Mouse (Mus musculus) limb, embryonic 12.5 days (tissue): ENCODE results near the gene Hlf. TPM values are rescaled to one million over a fixed set of nuclear protein-coding genes. Genes with fewer than 3 reads are reported as not detected.

Source experiments
- ATAC-seq: fragments of 200-750 bp; cut with Nextera tagmentation; 2 replicates; pipeline ENCODE4 v1.8.0; 2017; ENCODE audit warnings: low read depth, moderate TSS enrichment; ENCODE audit not compliant: insufficient number of reproducible peaks, insufficient read depth, low FRiP score, low TSS enrichment
- H3K27ac ChIP-seq: fragments of 300-500 bp; sonication (generic); 2 replicates; pipeline ENCODE4 v1.5.1; 2016; ENCODE audit warnings: mild to moderate bottlenecking, moderate library complexity
- H3K27me3 ChIP-seq: fragments of 300-500 bp; sonication (generic); 2 replicates; pipeline ENCODE4 v1.6.1; 2016; ENCODE audit warnings: mild to moderate bottlenecking, moderate library complexity
- H3K36me3 ChIP-seq: fragments of 300-500 bp; sonication (generic); 2 replicates; pipeline ENCODE4 v1.6.1; 2016; ENCODE audit warnings: mild to moderate bottlenecking, moderate library complexity
- H3K4me1 ChIP-seq: fragments of 300-500 bp; sonication (generic); replicated peaks from 2 replicates; pipeline ENCODE4 v1.6.1; 2016
- H3K4me2 ChIP-seq: fragments of 300-500 bp; sonication (generic); 2 replicates; pipeline ENCODE4 v1.6.1; 2016; ENCODE audit warnings: mild to moderate bottlenecking, moderate library complexity
- H3K4me3 ChIP-seq: fragments of 300-500 bp; sonication (generic); replicated peaks from 2 replicates; pipeline ENCODE4 v1.5.1; 2016; ENCODE audit warnings: mild to moderate bottlenecking
- H3K9ac ChIP-seq: fragments of 300-500 bp; sonication (generic); replicated peaks from 2 replicates; pipeline ENCODE4 v1.6.1; 2016; ENCODE audit warnings: mild to moderate bottlenecking, moderate library complexity
- H3K9me3 ChIP-seq: fragments of 300-500 bp; sonication (generic); 2 replicates; pipeline ENCODE4 v1.6.1; 2016; ENCODE audit warnings: mild to moderate bottlenecking, moderate library complexity
- WGBS: fragments of 180-500 bp; shearing (Covaris S2); methylation state at CpG from one replicate; pipeline ENCODE4 v1.1.7; 2016; 5-methylcytosine and 5-hydroxymethylcytosine counted together
- polyA plus RNA-seq: library from polyadenylated mRNA; unstranded; fragments of >200 nt; fragmentation: Nextera tagmentation; extraction: Ambion mirVana; gene quantifications from 2 replicates; pipeline ENCODE4 v1.2.1, GENCODE M21; 2016

Gene Hlf
- 0.41 and 0.49 TPM in 2 replicates for polyA plus RNA-seq

DNA sequence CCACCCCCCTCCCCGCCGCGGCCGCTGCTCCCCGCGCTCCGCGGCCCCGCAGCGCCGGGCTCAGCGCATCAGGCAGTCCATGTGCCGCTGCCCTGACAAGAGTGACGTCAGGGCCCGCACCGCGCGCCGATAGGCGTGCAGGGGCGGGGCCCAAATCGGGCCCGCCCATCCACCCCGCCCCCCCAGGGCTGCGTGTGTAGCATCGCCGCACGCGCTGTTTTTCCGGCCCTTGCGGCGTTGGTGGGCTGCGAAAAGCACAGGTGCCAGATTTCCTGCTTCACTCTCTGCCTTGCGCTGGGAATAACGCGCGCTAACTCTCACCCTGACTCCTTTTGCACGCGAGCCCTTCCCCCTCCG, at the start of gene Hlf:
Hlf (minus strand) TSS at position 79 of the 357 bp plus-strand sequence.
- Histone ChIP-seq H3K36me3 (no peaks in the 10 kb centered on the region), H3K4me2 (peak within 1 kb of the TSS; percentile 86), H3K4me3 (peak within 1 kb of the TSS; percentile 45), H3K27ac (no peak within 1 kb of the TSS), H3K9me3 (no peaks in the 10 kb centered on the region), H3K9ac (no peak within 1 kb of the TSS; the same call in 1 of the 2 replicates), H3K27me3 (peaks cover 70% of the 10 kb centered on the region), H3K4me1 (peaks cover 14% of the 10 kb centered on the region)
- under 1% methylated on average over 37 of the region's 40 CpGs for WGBS
- peak; percentile 91 for ATAC-seq

DNA sequence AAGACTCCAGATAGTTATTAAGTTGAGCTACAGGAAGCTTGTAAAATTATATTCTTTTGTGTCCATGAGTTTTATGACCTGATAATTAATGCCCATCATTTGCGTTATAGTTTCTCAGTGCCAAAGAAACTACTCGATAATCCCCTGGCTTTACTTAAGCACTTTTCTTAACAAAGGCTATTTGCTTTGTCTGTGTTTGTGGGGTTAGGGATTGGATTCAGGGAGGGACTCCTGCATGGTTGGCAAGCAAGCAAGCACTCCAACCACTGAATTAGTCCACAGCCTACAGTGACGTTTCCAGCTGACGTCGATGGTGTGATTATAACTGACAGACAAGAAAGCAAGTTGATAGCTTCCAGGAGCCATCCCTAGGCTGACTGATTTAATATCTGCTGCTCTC, 48.1 kb upstream of the Hlf start:
- Histone ChIP-seq H3K4me2 (no peak overlapping the region), H3K27ac (no peak overlapping the region), H3K36me3 (no peaks in the 10 kb centered on the region), H3K9ac (no peak overlapping the region), H3K27me3 (no peaks in the 10 kb centered on the region), H3K9me3 (no peaks in the 10 kb centered on the region), H3K4me1 (no peaks in the 10 kb centered on the region), H3K4me3 (no peak overlapping the region)
- no peak for ATAC-seq
- WGBS = 67% methylated on average over 5 of the region's 5 CpGs

DNA sequence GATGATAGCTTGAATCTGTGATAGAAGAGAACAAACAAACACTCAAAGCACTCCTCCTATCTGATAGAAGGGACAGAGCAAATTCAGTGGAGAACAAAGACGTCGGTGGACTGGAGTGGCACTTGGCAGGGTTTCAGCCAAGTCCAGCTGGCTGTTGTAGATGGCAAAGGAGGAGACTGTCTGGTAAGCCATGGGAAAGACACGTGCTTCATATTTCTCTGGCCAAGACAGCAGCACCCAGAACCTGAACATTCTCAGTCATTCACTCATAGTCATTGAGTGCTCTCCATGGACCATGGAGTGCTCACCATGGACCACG, 34.5 kb upstream of the Hlf start:
- no peak overlapping the region for H3K9ac ChIP-seq
- H3K4me2 ChIP-seq = no peak overlapping the region
- H3K27me3 ChIP-seq = peaks cover 12% of the 10 kb centered on the region; the same call in 1 of the 2 replicates
- H3K4me3 ChIP-seq = no peak overlapping the region
- no peaks in the 10 kb centered on the region for H3K36me3 ChIP-seq
- peaks cover 11% of the 10 kb centered on the region for H3K4me1 ChIP-seq
- 94% methylated on average over 4 of the region's 4 CpGs for WGBS
- H3K9me3 ChIP-seq = no peaks in the 10 kb centered on the region
- no peak overlapping the region for H3K27ac ChIP-seq
- no peak for ATAC-seq

DNA sequence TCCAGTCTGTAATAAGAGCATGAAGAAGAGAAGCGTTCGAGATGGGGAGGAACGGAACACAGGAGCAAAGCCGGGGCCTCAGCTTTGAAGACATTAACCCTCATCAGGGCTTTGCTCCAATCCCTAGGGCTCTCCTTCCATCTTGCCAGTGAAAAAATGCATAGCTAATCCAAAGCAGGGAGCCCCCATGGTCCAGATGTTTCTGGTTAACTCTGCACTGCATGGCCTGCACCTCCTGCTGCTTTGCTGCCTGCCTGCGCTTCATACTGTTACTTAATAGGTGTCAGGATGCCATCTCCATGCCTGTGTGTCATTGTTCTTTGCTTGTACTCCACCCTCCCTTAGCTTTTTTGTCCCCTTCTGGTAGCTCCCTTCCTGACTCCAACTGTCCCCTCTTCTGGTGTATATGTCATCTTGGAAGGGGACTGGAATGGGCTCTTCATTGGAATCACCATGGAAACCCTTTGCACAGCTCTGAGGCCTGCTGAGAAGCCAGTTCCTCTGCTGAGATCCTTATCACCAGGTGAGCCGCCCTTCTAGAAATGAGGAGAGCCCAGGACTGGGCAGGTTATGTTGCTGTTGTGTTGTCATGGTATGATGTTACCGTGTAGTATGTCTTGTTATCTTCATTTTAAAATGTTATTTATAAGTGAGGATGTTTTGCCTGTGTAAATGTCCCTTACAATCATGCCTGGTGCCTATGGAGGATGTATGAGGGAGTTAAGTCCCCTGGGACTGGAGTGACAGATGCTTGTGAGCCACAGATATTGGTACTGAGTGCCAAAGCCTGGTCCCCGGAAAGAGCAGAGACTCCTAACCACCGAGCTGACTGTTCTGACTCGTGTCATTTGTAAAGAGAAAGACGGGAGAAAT, 33.9 kb upstream of the Hlf start:
- H3K27me3 ChIP-seq = peaks cover 17% of the 10 kb centered on the region; the same call in 1 of the 2 replicates
- no peak overlapping the region for H3K4me2 ChIP-seq
- no peak overlapping the region for H3K4me3 ChIP-seq
- H3K4me1 ChIP-seq = peaks cover 11% of the 10 kb centered on the region
- H3K36me3 ChIP-seq = no peaks in the 10 kb centered on the region
- no peak overlapping the region for H3K9ac ChIP-seq
- H3K27ac ChIP-seq = no peak overlapping the region
- ATAC-seq = peak; percentile 71; the same call in 1 of the 2 replicates
- no peaks in the 10 kb centered on the region for H3K9me3 ChIP-seq
- 54% methylated on average over 11 of the region's 11 CpGs for WGBS

DNA sequence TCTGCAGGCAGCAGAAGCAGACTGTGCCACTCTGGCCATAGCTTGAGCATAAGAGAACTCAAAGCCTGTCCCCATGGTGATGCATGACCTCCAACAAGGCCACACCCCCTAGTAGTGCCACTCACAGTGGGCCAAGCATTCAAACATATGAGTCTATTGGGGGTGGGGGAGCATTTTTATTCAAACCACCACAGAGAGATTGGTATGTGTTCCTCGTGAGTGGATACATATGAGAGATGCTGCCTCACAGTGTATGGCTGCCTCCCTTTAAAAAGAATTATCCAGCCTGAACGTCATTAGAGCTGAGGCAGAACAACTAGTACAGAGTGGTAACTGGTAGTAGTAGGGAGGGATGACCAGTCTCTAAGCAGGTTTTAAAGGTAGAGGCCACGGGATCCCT, 33.2 kb upstream of the Hlf start:
- H3K27ac ChIP-seq = no peak overlapping the region
- peaks cover 11% of the 10 kb centered on the region for H3K4me1 ChIP-seq
- no peaks in the 10 kb centered on the region for H3K36me3 ChIP-seq
- H3K9ac ChIP-seq = no peak overlapping the region
- ATAC-seq = no peak
- no peak overlapping the region for H3K4me2 ChIP-seq
- peaks cover 24% of the 10 kb centered on the region; the same call in 1 of the 2 replicates for H3K27me3 ChIP-seq
- H3K9me3 ChIP-seq = no peaks in the 10 kb centered on the region
- H3K4me3 ChIP-seq = no peak overlapping the region
- 53% methylated on average over 3 of the region's 3 CpGs for WGBS

DNA sequence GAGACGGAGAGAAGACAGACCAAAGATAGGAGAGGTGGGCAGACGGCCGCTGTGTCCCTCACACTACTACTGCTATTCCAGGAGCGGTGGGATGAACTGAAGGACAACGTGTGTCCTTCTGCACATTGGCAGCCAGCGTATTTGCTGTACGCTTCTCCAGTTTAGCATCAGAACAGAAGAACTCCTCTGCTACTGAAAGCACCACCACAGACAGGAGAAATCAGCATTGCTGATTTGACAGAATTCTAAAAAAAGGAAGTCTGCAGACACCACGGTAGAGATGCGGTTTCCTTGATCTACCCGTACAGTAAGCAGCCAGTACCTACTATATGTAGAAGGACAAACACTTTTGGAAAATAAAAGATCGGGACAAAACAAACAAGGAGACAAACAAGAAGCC, 29.0 kb upstream of the Hlf start:
- Histone ChIP-seq H3K9ac (no peak overlapping the region), H3K36me3 (no peaks in the 10 kb centered on the region), H3K27me3 (peaks cover 24% of the 10 kb centered on the region; the same call in 1 of the 2 replicates), H3K27ac (no peak overlapping the region), H3K4me2 (no peak overlapping the region), H3K4me3 (no peak overlapping the region), H3K4me1 (peaks cover 15% of the 10 kb centered on the region), H3K9me3 (no peaks in the 10 kb centered on the region)
- 89% methylated on average over 11 of the region's 11 CpGs for WGBS
- no peak for ATAC-seq

DNA sequence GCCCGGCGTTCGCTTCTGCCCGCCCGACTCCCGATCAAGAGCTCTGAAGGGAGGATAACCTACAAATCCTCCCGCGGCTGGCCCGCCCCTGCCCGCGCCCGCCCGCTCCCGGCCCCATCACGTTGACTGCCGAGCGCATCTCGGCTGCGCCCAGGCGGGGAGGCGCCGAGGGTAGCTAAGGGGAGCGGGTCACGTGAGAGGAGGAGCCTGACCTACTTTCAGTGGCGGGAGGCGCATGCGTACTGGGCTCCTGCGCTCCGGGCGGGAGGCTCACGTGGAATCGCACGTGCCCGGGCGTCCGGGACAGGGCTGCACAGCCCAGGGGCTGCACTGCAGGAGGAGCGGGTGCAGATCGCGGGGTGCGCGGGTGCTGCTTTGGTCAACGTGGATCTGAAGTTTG, 27.2 kb upstream of the Hlf start:
- Histone ChIP-seq H3K9ac (0 out of 2 replicates have a peak overlapping the region, but pooled peaks have one; percentile 37), H3K27me3 (peaks cover 18% of the 10 kb centered on the region; the same call in 1 of the 2 replicates), H3K36me3 (no peaks in the 10 kb centered on the region), H3K9me3 (no peaks in the 10 kb centered on the region), H3K4me3 (peak overlapping the region; percentile 32), H3K4me2 (peak overlapping the region; percentile 58), H3K27ac (no peak overlapping the region), H3K4me1 (0 out of 2 replicates have a peak, but pooled peaks cover 5% of the 10 kb centered on the region)
- WGBS = under 1% methylated on average over 42 of the region's 42 CpGs
- ATAC-seq = peak; percentile 96

DNA sequence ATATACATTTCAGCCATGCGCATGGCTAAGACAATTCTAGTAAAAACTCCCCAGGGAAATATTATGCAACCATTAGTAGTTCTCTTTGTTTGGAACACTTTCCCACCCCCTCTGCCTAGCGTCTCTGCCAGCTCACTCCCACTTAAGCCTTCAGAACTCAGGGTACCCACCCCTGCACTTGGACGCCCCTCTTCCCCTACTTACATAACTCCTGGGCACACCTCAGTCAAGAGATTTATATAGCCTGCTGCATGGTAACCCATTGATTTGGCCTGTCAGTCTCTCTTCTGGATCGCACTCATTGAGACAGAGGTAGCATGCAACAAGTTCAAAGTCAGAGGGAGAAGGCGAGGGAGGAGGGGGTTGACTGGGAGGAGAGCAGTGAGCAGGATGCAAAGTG, 26.3 kb upstream of the Hlf start:
- H3K27ac ChIP-seq = no peak overlapping the region
- H3K36me3 ChIP-seq = no peaks in the 10 kb centered on the region
- WGBS = 69% methylated on average over 5 of the region's 5 CpGs
- ATAC-seq = no peak
- no peak overlapping the region for H3K4me2 ChIP-seq
- H3K4me3 ChIP-seq = no peak overlapping the region
- H3K9ac ChIP-seq = no peak overlapping the region
- H3K4me1 ChIP-seq = 0 out of 2 replicates have a peak, but pooled peaks cover 5% of the 10 kb centered on the region
- peaks cover 18% of the 10 kb centered on the region; the same call in 1 of the 2 replicates for H3K27me3 ChIP-seq
- no peaks in the 10 kb centered on the region for H3K9me3 ChIP-seq

DNA sequence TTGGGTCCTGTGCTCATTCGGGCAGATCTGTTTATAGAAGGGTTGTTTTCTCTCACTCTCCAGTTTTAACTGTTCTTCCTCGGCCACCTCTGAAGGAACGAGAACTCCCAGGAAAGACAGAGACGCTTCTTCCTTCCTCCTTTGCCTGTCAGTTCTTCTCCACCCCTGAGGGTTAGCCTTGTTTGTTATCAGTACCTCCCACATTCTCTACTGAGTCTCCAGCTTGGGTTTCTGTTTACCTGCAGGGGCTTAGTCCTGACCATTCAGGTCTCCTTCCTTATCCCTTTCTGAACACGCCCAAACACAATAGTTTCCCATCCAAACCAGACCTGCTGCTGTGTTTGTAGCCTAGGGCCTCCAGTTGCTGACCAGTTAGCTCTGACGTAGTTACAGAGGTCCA, 8.2 kb upstream of the Hlf start:
- 49% methylated on average over 6 of the region's 6 CpGs for WGBS
- no peaks in the 10 kb centered on the region for H3K4me1 ChIP-seq
- peaks cover 3% of the 10 kb centered on the region; the same call in 1 of the 2 replicates for H3K27me3 ChIP-seq
- no peak for ATAC-seq
- no peak overlapping the region for H3K4me3 ChIP-seq
- H3K4me2 ChIP-seq = no peak overlapping the region
- H3K27ac ChIP-seq = no peak overlapping the region
- H3K9ac ChIP-seq = no peak overlapping the region
- no peaks in the 10 kb centered on the region for H3K36me3 ChIP-seq
- no peaks in the 10 kb centered on the region for H3K9me3 ChIP-seq

DNA sequence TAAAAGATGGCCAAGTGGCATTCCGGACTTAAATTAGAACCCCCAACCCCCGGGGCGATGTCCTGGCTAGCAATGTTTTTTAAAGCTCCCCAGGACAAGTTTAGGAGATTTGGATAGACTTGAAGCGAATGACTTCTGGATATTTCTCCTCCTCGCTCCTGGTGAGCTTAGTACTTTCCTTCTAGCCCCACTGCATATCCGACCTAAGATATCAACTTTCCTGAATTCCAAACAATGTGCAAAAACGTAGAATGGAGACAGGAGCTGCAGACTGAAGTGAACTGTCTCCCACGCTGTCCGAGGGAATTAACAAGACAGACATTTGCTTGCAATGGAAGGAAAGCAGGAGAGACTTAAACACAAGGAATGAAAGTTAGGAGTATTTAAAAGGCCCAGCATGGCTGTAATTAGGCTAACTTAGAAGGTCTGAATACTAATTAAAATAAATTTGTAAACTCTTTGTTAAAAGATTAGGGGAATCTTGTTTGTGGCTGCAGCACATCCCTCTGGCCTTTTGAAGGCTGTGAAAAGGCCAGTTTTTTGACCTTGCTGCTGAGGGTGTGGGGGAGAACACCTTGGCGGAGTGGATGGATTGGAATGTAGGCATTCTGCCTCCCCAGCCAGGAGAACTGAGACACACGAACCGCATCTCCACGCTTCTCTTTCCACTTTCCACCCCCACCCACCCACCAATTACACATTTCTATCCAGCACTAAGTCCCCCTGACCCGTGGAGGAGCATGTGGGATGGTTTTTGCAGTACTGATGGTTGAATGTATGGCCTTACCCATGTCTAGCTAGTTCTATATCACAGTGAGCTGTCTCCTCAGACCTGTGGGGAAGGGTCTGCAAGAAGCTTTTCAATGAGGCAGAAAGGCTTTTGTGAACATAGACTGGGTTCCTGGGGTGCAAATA, 833 bp upstream of the Hlf start:
- no peak for ATAC-seq
- no peaks in the 10 kb centered on the region for H3K9me3 ChIP-seq
- H3K9ac ChIP-seq = no peak overlapping the region
- peaks cover 62% of the 10 kb centered on the region for H3K27me3 ChIP-seq
- no peaks in the 10 kb centered on the region for H3K36me3 ChIP-seq
- 11% methylated on average over 14 of the region's 14 CpGs for WGBS
- peak overlapping the region; percentile 45 for H3K4me3 ChIP-seq
- peak overlapping the region; percentile 86 for H3K4me2 ChIP-seq
- H3K4me1 ChIP-seq = peaks cover 14% of the 10 kb centered on the region
- H3K27ac ChIP-seq = no peak overlapping the region
